Mouse (Mus musculus): Measurements from ENCODE around the gene Mfrp.

DNA sequence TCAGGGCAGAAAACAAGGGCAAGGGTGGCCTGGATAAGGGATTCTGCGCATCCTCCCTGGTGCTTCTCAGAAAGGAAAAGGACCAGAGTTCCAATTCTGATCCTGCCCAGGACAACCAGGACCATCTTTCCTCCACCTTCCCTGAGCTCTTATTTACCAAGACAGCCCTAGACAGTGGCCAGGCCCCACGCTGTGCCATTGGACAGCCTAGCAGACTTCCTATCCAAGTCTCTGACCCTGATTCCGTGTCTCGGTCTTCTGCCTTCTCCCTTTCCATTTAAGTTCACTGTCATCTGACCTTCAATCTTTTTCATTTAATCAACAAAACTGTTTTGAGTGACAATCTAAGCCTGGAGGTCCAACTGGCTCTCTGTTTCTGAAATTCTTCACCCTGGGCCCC is 5.1 kb downstream of the Mfrp start:
- TF ChIP-seq CTCF (IDR thresholded peaks at IDR 0.05; ENCODE audit: borderline replicate concordance, extremely low read depth, insufficient read depth, insufficient read length) (no peak), POLR2A (IDR thresholded peaks at IDR 0.05; ENCODE audit: borderline replicate concordance, extremely low read depth, insufficient read depth, insufficient read length, poor library complexity, severe bottlenecking) (no peak)
